Mouse (Mus musculus): ENCODE measurements around the gene Xpo5. TPM values are rescaled to one million over a fixed set of nuclear protein-coding genes. Genes with fewer than 3 reads are reported as not detected.

The Xpo5 gene
- polyA plus RNA-seq, 1 experiment from 2014 or later: 35.2 TPM

- no peak for ATAC-seq (ENCODE audit: low read depth)
- Histone ChIP-seq H3K27ac (replicated peaks) (no peak overlapping the region), H3K4me1 (replicated peaks) (peaks cover 21% of the 10 kb centered on the region), H3K9me3 (no peaks in the 10 kb centered on the region), H3K36me3 (peaks cover 17% of the 10 kb centered on the region), H3K27me3 (no peaks in the 10 kb centered on the region), H3K9ac (no peak overlapping the region), H3K4me2 (no peak overlapping the region), H3K4me3 (no peak overlapping the region)
- WGBS: 92% methylated on average over 12 of the region's 12 CpGs
Observed at GRCm38 (mm10) chr17:46278011-46278765, 75.6 kb downstream of the Xpo5 start.

GRCm38 (mm10) chr17:46282483-46283123 is 80.0 kb downstream of the Xpo5 start, which contains the start of gene Tjap1:
Tjap1 (minus strand) TSS chr17:46283026.
- Histone ChIP-seq H3K4me1 (replicated peaks) (peaks cover 30% of the 10 kb centered on the region), H3K27ac (replicated peaks) (peak within 1 kb of the TSS; percentile 78), H3K9ac (peak within 1 kb of the TSS; percentile 81), H3K36me3 (peaks cover 17% of the 10 kb centered on the region), H3K27me3 (no peaks in the 10 kb centered on the region), H3K4me3 (peak within 1 kb of the TSS; percentile 65), H3K9me3 (no peaks in the 10 kb centered on the region), H3K4me2 (peak within 1 kb of the TSS; percentile 96)
- ATAC-seq (ENCODE audit: low read depth): peak; percentile 97
- under 1% methylated on average over 37 of the region's 37 CpGs for WGBS

GRCm38 (mm10) chr17:46283140-46283539 is 80.6 kb downstream of the Xpo5 start:
- WGBS: 23% methylated on average over 9 of the region's 9 CpGs
- Histone ChIP-seq H3K4me2 (peak overlapping the region; percentile 96), H3K27ac (replicated peaks) (peak overlapping the region; percentile 78), H3K4me3 (peak overlapping the region; percentile 65), H3K9ac (0 out of 2 replicates have a peak overlapping the region, but pooled peaks have one; percentile 10), H3K4me1 (replicated peaks) (peaks cover 34% of the 10 kb centered on the region), H3K36me3 (peaks cover 14% of the 10 kb centered on the region), H3K9me3 (no peaks in the 10 kb centered on the region), H3K27me3 (no peaks in the 10 kb centered on the region)
- peak; percentile 65 for ATAC-seq (ENCODE audit: low read depth)

GRCm38 (mm10) chr17:46283911-46284310 is 81.3 kb downstream of the Xpo5 start:
- H3K4me3 ChIP-seq: no peak overlapping the region
- H3K27ac ChIP-seq (replicated peaks): no peak overlapping the region
- H3K4me1 ChIP-seq (replicated peaks): peaks cover 34% of the 10 kb centered on the region
- H3K27me3 ChIP-seq: no peaks in the 10 kb centered on the region
- H3K9me3 ChIP-seq: no peaks in the 10 kb centered on the region
- no peak overlapping the region for H3K4me2 ChIP-seq
- no peak for ATAC-seq (ENCODE audit: low read depth)
- peaks cover 10% of the 10 kb centered on the region for H3K36me3 ChIP-seq
- 84% methylated on average over 8 of the region's 8 CpGs for WGBS
- H3K9ac ChIP-seq: no peak overlapping the region

GRCm38 (mm10) chr17:46284653-46285052 is 82.1 kb downstream of the Xpo5 start:
- no peaks in the 10 kb centered on the region for H3K9me3 ChIP-seq
- WGBS: 34% methylated on average over 7 of the region's 7 CpGs
- ATAC-seq (ENCODE audit: low read depth): no peak

GRCm38 (mm10) chr17:46285407-46285806 is 82.8 kb downstream of the Xpo5 start:
- WGBS: 75% methylated on average over 6 of the region's 6 CpGs
- no peak overlapping the region for H3K27ac ChIP-seq (replicated peaks)
- H3K27me3 ChIP-seq: no peaks in the 10 kb centered on the region
- peaks cover 2% of the 10 kb centered on the region; the same call in 1 of the 2 replicates for H3K36me3 ChIP-seq
- no peak overlapping the region for H3K9ac ChIP-seq
- no peak overlapping the region for H3K4me2 ChIP-seq
- no peaks in the 10 kb centered on the region for H3K9me3 ChIP-seq
- no peak overlapping the region for H3K4me3 ChIP-seq
- no peak for ATAC-seq (ENCODE audit: low read depth)
- peaks cover 34% of the 10 kb centered on the region for H3K4me1 ChIP-seq (replicated peaks)

More at GRCm38 (mm10) chr17:46284653-46285052, 82.1 kb downstream of the Xpo5 start:
- Histone ChIP-seq H3K4me2 (no peak overlapping the region), H3K27ac (replicated peaks) (no peak overlapping the region), H3K36me3 (peaks cover 3% of the 10 kb centered on the region), H3K4me3 (no peak overlapping the region), H3K27me3 (no peaks in the 10 kb centered on the region), H3K4me1 (replicated peaks) (peaks cover 34% of the 10 kb centered on the region), H3K9ac (no peak overlapping the region)

- H3K4me2 ChIP-seq: no peak overlapping the region
- peaks cover 15% of the 10 kb centered on the region for H3K4me1 ChIP-seq (replicated peaks)
- H3K9me3 ChIP-seq: no peaks in the 10 kb centered on the region
- 66% methylated on average over 11 of the region's 11 CpGs for WGBS
- no peak overlapping the region for H3K9ac ChIP-seq
- no peak overlapping the region for H3K4me3 ChIP-seq
- no peak for ATAC-seq (ENCODE audit: low read depth)
- H3K27me3 ChIP-seq: peaks cover 8% of the 10 kb centered on the region
- H3K36me3 ChIP-seq: no peaks in the 10 kb centered on the region
- H3K27ac ChIP-seq (replicated peaks): 0 out of 2 replicates have a peak overlapping the region, but pooled peaks have one; percentile 5
Observed at GRCm38 (mm10) chr17:46287678-46288095, 85.1 kb downstream of the Xpo5 start.

MicroRNA genes within 50 kb of the gene (microRNA counts, 519-probe panel; counts per million panel counts)
- microRNA mmu-miR-693-3p (not detected), microRNA mmu-miR-693-5p (not detected)

Small RNA genes within 50 kb of the gene (microRNA-seq; reads per million reads assigned to microRNA genes)
- gene Mir693: 0.44 reads per million

Other genes with a start within 250 kb of the Xpo5 start
- 2.6 and 3.0 TPM in 2 replicates for gene Vegfa, start 170.4 kb upstream of the Xpo5 start, polyA plus RNA-seq (2015; fragmentation: Nextera tagmentation; extraction: Ambion mirVana)
- gene Mrps18a, start 91.8 kb upstream of the Xpo5 start, polyA plus RNA-seq (2015; fragmentation: Nextera tagmentation; extraction: Ambion mirVana): 144 and 154 TPM in 2 replicates
- gene Rsph9, start 58.6 kb upstream of the Xpo5 start, polyA plus RNA-seq (2015; fragmentation: Nextera tagmentation; extraction: Ambion mirVana): 17.3 and 19.9 TPM in 2 replicates
- 24.1 and 30.8 TPM in 2 replicates for gene Mad2l1bp, start 49.2 kb upstream of the Xpo5 start, polyA plus RNA-seq (2015; fragmentation: Nextera tagmentation; extraction: Ambion mirVana)
- 35.9 and 38.2 TPM in 2 replicates for gene Gtpbp2, start 41.8 kb upstream of the Xpo5 start, polyA plus RNA-seq (2015; fragmentation: Nextera tagmentation; extraction: Ambion mirVana)
- 8.0 and 8.4 TPM in 2 replicates for gene Polh, start 137 bp upstream of the Xpo5 start, polyA plus RNA-seq (2015; fragmentation: Nextera tagmentation; extraction: Ambion mirVana)
- gene Polr1c, start 45.3 kb downstream of the Xpo5 start, polyA plus RNA-seq (2015; fragmentation: Nextera tagmentation; extraction: Ambion mirVana): 84.3 and 93.8 TPM in 2 replicates
- 81.9 and 83.1 TPM in 2 replicates for gene Yipf3, start 45.3 kb downstream of the Xpo5 start, polyA plus RNA-seq (2015; fragmentation: Nextera tagmentation; extraction: Ambion mirVana)
- 5.2 and 5.8 TPM in 2 replicates for gene Lrrc73, start 50.7 kb downstream of the Xpo5 start, polyA plus RNA-seq (2015; fragmentation: Nextera tagmentation; extraction: Ambion mirVana)
- gene Tjap1, start 80.2 kb downstream of the Xpo5 start, polyA plus RNA-seq (2015; fragmentation: Nextera tagmentation; extraction: Ambion mirVana): 35.7 and 36.7 TPM in 2 replicates
- 9.0 and 9.6 TPM in 2 replicates for gene Dlk2, start 94.6 kb downstream of the Xpo5 start, polyA plus RNA-seq (2015; fragmentation: Nextera tagmentation; extraction: Ambion mirVana)
- 8.1 and 9.2 TPM in 2 replicates for gene Abcc10, start 125.6 kb downstream of the Xpo5 start, polyA plus RNA-seq (2015; fragmentation: Nextera tagmentation; extraction: Ambion mirVana)
- gene Zfp318, start 180.9 kb downstream of the Xpo5 start, polyA plus RNA-seq (2015; fragmentation: Nextera tagmentation; extraction: Ambion mirVana): 20.1 and 20.2 TPM in 2 replicates
- 0.96 and 1.5 TPM in 2 replicates for gene Crip3, start 226.1 kb downstream of the Xpo5 start, polyA plus RNA-seq (2015; fragmentation: Nextera tagmentation; extraction: Ambion mirVana)
- not detected in 2 replicates for gene Slc22a7, start 235.7 kb downstream of the Xpo5 start, polyA plus RNA-seq (2015; fragmentation: Nextera tagmentation; extraction: Ambion mirVana)